Mouse (Mus musculus): ENCODE measurements around the gene Ubash3b. TPM values are rescaled to one million over a fixed set of nuclear protein-coding genes. Genes with fewer than 3 reads are reported as not detected.

Gene Ubash3b
- polyA plus RNA-seq, 1 experiment: 85.5 TPM

GRCm38 (mm10) chr9:41071906-41072511 is 89.5 kb downstream of the Ubash3b start:
- TF ChIP-seq GATA1 (IDR thresholded peaks at IDR 0.05; ENCODE audit: borderline replicate concordance, low read length) (no peak), FLI1 (IDR thresholded peaks at IDR 0.05; ENCODE audit: low read length) (no peak)
- peaks cover 93% of the 10 kb centered on the region for H3K4me1 ChIP-seq
- peaks cover 62% of the 10 kb centered on the region for H3K36me3 ChIP-seq (replicated peaks; ENCODE audit: low read length)

GRCm38 (mm10) chr9:41070761-41071181 is 90.7 kb downstream of the Ubash3b start:
- Histone ChIP-seq H3K9me3 (no peaks in the 10 kb centered on the region), H3K4me1 (peaks cover 93% of the 10 kb centered on the region), H3K4me3 (replicated peaks) (peak overlapping the region; percentile 82), H3K27me3 (replicated peaks) (no peaks in the 10 kb centered on the region), H3K36me3 (replicated peaks; ENCODE audit: low read length) (peaks cover 60% of the 10 kb centered on the region)
- TF ChIP-seq GATA1 (IDR thresholded peaks at IDR 0.05; ENCODE audit: borderline replicate concordance, low read length): no peak
- TF ChIP-seq FLI1 (IDR thresholded peaks at IDR 0.05; ENCODE audit: low read length): no peak

More at GRCm38 (mm10) chr9:41071906-41072511, 89.5 kb downstream of the Ubash3b start:
- peak overlapping the region; percentile 85 for H3K4me3 ChIP-seq (replicated peaks)
- H3K27me3 ChIP-seq (replicated peaks): no peaks in the 10 kb centered on the region
- no peaks in the 10 kb centered on the region for H3K9me3 ChIP-seq

GRCm38 (mm10) chr9:41069509-41069908 is 92.0 kb downstream of the Ubash3b start:
- Histone ChIP-seq H3K4me3 (replicated peaks) (no peak overlapping the region), H3K4me1 (peaks cover 86% of the 10 kb centered on the region), H3K27me3 (replicated peaks) (no peaks in the 10 kb centered on the region), H3K36me3 (replicated peaks; ENCODE audit: low read length) (peaks cover 59% of the 10 kb centered on the region), H3K9me3 (no peaks in the 10 kb centered on the region)
- no peak for TF ChIP-seq FLI1 (IDR thresholded peaks at IDR 0.05; ENCODE audit: low read length)
- no peak for TF ChIP-seq GATA1 (IDR thresholded peaks at IDR 0.05; ENCODE audit: borderline replicate concordance, low read length)

GRCm38 (mm10) chr9:41061446-41061845 is 100.1 kb downstream of the Ubash3b start:
- Histone ChIP-seq H3K27me3 (replicated peaks) (no peaks in the 10 kb centered on the region), H3K4me3 (replicated peaks) (no peak overlapping the region), H3K36me3 (replicated peaks; ENCODE audit: low read length) (peaks cover 91% of the 10 kb centered on the region), H3K4me1 (peaks cover 90% of the 10 kb centered on the region), H3K9me3 (no peaks in the 10 kb centered on the region)
- TF ChIP-seq FLI1 (IDR thresholded peaks at IDR 0.05; ENCODE audit: low read length) (no peak), GATA1 (IDR thresholded peaks at IDR 0.05; ENCODE audit: borderline replicate concordance, low read length) (no peak)

GRCm38 (mm10) chr9:41060617-41061016 is 100.9 kb downstream of the Ubash3b start:
- Histone ChIP-seq H3K4me1 (peaks cover 84% of the 10 kb centered on the region), H3K4me3 (replicated peaks) (no peak overlapping the region), H3K27me3 (replicated peaks) (no peaks in the 10 kb centered on the region), H3K9me3 (no peaks in the 10 kb centered on the region), H3K36me3 (replicated peaks; ENCODE audit: low read length) (peaks cover 89% of the 10 kb centered on the region)
- TF ChIP-seq FLI1 (IDR thresholded peaks at IDR 0.05; ENCODE audit: low read length): no peak
- no peak for TF ChIP-seq GATA1 (IDR thresholded peaks at IDR 0.05; ENCODE audit: borderline replicate concordance, low read length)

- peaks cover 90% of the 10 kb centered on the region for H3K4me1 ChIP-seq
- H3K4me3 ChIP-seq (replicated peaks): no peak overlapping the region
- H3K36me3 ChIP-seq (replicated peaks; ENCODE audit: low read length): peaks cover 94% of the 10 kb centered on the region
- no peaks in the 10 kb centered on the region for H3K9me3 ChIP-seq
- no peak for TF ChIP-seq FLI1 (IDR thresholded peaks at IDR 0.05; ENCODE audit: low read length)
- TF ChIP-seq GATA1 (IDR thresholded peaks at IDR 0.05; ENCODE audit: borderline replicate concordance, low read length): no peak
- H3K27me3 ChIP-seq (replicated peaks): no peaks in the 10 kb centered on the region
Measured at GRCm38 (mm10) chr9:41058765-41059535, 102.5 kb downstream of the Ubash3b start.

GRCm38 (mm10) chr9:41054166-41054565 is 107.3 kb downstream of the Ubash3b start:
- TF ChIP-seq GATA1 (IDR thresholded peaks at IDR 0.05; ENCODE audit: borderline replicate concordance, low read length) (no peak), FLI1 (IDR thresholded peaks at IDR 0.05; ENCODE audit: low read length) (no peak)

GRCm38 (mm10) chr9:41053478-41053877 is 108.0 kb downstream of the Ubash3b start:
- no peaks in the 10 kb centered on the region for H3K9me3 ChIP-seq
- peaks cover 96% of the 10 kb centered on the region for H3K36me3 ChIP-seq (replicated peaks; ENCODE audit: low read length)
- no peak overlapping the region for H3K4me3 ChIP-seq (replicated peaks)
- TF ChIP-seq GATA1 (IDR thresholded peaks at IDR 0.05; ENCODE audit: borderline replicate concordance, low read length): no peak
- TF ChIP-seq FLI1 (IDR thresholded peaks at IDR 0.05; ENCODE audit: low read length): no peak
- H3K27me3 ChIP-seq (replicated peaks): no peaks in the 10 kb centered on the region
- H3K4me1 ChIP-seq: peaks cover 90% of the 10 kb centered on the region

More at GRCm38 (mm10) chr9:41054166-41054565, 107.3 kb downstream of the Ubash3b start:
- Histone ChIP-seq H3K4me3 (replicated peaks) (no peak overlapping the region), H3K36me3 (replicated peaks; ENCODE audit: low read length) (peaks cover 95% of the 10 kb centered on the region), H3K9me3 (no peaks in the 10 kb centered on the region), H3K4me1 (peaks cover 91% of the 10 kb centered on the region), H3K27me3 (replicated peaks) (no peaks in the 10 kb centered on the region)

GRCm38 (mm10) chr9:41051080-41051932 is 110.2 kb downstream of the Ubash3b start:
- H3K4me1 ChIP-seq: peaks cover 92% of the 10 kb centered on the region
- TF ChIP-seq FLI1 (IDR thresholded peaks at IDR 0.05; ENCODE audit: low read length) (no peak), GATA1 (IDR thresholded peaks at IDR 0.05; ENCODE audit: borderline replicate concordance, low read length) (no peak)
- H3K36me3 ChIP-seq (replicated peaks; ENCODE audit: low read length): peaks cover 98% of the 10 kb centered on the region

More at GRCm38 (mm10) chr9:41051080-41051932, 110.2 kb downstream of the Ubash3b start:
- no peaks in the 10 kb centered on the region for H3K9me3 ChIP-seq
- H3K4me3 ChIP-seq (replicated peaks): no peak overlapping the region
- H3K27me3 ChIP-seq (replicated peaks): no peaks in the 10 kb centered on the region

All from megakaryocyte, embryonic 14.5 days (primary cell).